Mouse (Mus musculus) brown adipose tissue, adult 24 weeks (tissue): ENCODE results near the gene Cenpi. TPM values are rescaled to one million over a fixed set of nuclear protein-coding genes. Genes with fewer than 3 reads are reported as not detected.
"Not testable (repeated sequence)": the region's sequence is repeated elsewhere in the genome, so short reads cannot be mapped to it uniquely, and the experiment has no call there.

ENCODE experiments used
- H3K27ac ChIP-seq: fragments of 200-500 bp; replicated peaks from 2 replicates; pipeline ENCODE4 v1.5.1; 2012; ENCODE audit warnings: low read depth, mild to moderate bottlenecking, low read length
- H3K4me1 ChIP-seq: fragments of 200-500 bp; 2 replicates; pipeline ENCODE4 v1.6.1; 2012; ENCODE audit warnings: low read length, mixed read lengths; ENCODE audit not compliant: control insufficient read depth, insufficient read depth, insufficient read length
- H3K4me3 ChIP-seq: fragments of 200-500 bp; 2 replicates; pipeline ENCODE4 v1.5.1; 2012; ENCODE audit warnings: low read depth, mild to moderate bottlenecking, low read length, moderate library complexity; ENCODE audit not compliant: insufficient read depth
- polyA plus RNA-seq: library from polyadenylated mRNA; stranded (reverse); fragments of >200 nt; gene quantifications from 2 replicates; pipeline ENCODE4 v1.2.4, GENCODE M21; 2012; ENCODE audit not compliant: missing spikeins, insufficient read depth, insufficient read length

The Cenpi gene
- polyA plus RNA-seq, 1 experiment, result not detected

DNA sequence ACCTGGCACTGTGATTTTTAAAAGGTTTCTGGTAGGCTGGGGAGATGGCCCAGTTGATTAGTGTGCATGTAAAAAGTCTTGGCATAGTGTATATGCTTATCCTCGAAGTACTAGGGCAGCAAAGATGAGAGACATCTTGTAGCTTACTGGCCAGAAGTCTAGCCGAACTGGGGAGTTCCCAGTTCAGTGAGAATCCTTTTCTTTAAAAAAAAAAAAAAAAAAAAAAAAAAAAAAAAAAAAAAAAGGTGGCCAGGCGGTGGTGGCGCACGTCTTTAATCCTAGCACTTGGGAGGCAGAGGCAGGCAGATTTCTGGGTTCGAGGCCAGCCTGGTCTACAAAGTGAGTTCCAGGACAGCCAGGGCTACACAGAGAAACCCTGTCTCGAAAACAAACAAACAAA lies 3.3 kb downstream of the Cenpi start:
- H3K4me1 ChIP-seq, H3K4me3 ChIP-seq, H3K27ac ChIP-seq: not testable (repeated sequence)

- Histone ChIP-seq H3K4me1 (no peaks in the 10 kb centered on the region), H3K4me3 (no peak overlapping the region), H3K27ac (no peak overlapping the region)
These were observed 11.5 kb downstream of the Cenpi start for GRCm38 (mm10) chrX:134319153-134319932.

DNA sequence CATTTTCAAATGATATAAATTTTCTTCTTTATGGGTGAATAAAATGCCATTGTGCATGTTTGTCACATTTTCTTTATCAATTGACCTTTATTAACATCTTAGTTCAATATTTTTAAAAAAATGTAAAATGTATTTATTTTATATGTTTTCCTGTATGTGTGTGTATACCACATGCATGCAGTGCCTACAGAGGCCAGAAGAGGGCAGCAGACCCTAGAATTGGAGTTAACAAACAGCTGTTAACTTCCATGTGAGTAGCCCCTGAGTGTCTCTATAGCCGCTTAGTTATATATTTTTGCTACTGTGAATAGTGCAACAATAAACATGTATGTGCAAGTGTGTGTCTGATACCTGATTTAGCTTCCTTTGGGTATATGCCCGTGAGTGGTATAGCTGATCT lies 25.4 kb downstream of the Cenpi start:
- Histone ChIP-seq H3K4me3 (no peak overlapping the region), H3K27ac (no peak overlapping the region)

DNA sequence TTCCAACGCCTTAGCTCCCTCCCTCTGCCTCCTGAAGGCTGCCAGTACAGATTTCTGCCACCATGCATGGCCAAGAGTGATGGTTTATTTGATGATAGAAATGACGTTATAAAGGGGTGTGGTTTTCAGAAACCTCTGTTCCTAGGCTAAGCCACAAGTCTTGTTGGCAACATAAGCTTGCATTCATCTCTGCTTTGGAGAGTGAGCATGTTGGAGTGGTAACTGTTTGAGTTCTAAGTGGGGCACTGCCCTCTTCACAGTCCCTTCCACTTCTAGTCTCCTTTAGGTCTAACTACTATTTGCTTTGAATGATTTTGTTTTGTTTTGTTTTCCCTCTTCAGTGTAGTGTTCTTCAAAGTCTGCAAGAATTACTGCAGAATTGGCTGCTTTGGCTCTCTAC lies 34.9 kb downstream of the Cenpi start:
- Histone ChIP-seq H3K27ac (no peak overlapping the region), H3K4me3 (no peak overlapping the region), H3K4me1 (no peaks in the 10 kb centered on the region)

More for the DNA sequence above, 25.4 kb downstream of the Cenpi start:
- H3K4me1 ChIP-seq, result no peaks in the 10 kb centered on the region

GRCm38 (mm10) chrX:134350205-134350604 lies 42.3 kb downstream of the Cenpi start:
- H3K27ac ChIP-seq, result no peak overlapping the region
- no peak overlapping the region for H3K4me3 ChIP-seq
- no peaks in the 10 kb centered on the region for H3K4me1 ChIP-seq

GRCm38 (mm10) chrX:134353848-134354247 lies 46.0 kb downstream of the Cenpi start:
- H3K27ac ChIP-seq, result no peak overlapping the region
- H3K4me3 ChIP-seq, result no peak overlapping the region
- H3K4me1 ChIP-seq, result no peaks in the 10 kb centered on the region

DNA sequence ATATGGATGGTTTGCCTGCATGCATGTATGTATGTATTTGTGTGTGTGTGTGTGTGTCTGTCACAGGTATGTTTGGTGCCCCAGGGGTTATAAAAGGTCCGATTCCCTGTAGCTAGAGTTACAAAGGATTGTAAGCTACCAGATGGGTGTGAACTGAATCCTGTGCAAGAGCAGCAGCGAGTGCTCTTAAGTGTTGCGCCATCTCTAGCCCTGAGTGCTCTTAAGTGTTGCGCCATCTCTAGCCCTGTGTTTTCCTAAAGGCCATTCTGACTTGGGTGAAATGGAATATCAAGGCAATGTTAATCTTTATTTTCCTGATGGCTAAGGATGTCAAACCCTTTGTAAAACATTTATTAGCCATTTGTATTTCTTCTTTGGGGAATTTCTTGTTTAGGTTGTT lies 51.5 kb downstream of the Cenpi start:
- no peak overlapping the region for H3K4me3 ChIP-seq
- no peaks in the 10 kb centered on the region for H3K4me1 ChIP-seq
- H3K27ac ChIP-seq, result no peak overlapping the region

GRCm38 (mm10) chrX:134362156-134362555 lies 54.3 kb downstream of the Cenpi start:
- Histone ChIP-seq H3K4me3 (no peak overlapping the region), H3K27ac (no peak overlapping the region)

GRCm38 (mm10) chrX:134365421-134365820 lies 57.5 kb downstream of the Cenpi start:
- H3K27ac ChIP-seq, result no peak overlapping the region
- H3K4me3 ChIP-seq, result no peak overlapping the region
- H3K4me1 ChIP-seq, result no peaks in the 10 kb centered on the region

More at GRCm38 (mm10) chrX:134362156-134362555, 54.3 kb downstream of the Cenpi start:
- H3K4me1 ChIP-seq, result no peaks in the 10 kb centered on the region

- Histone ChIP-seq H3K27ac (no peak overlapping the region), H3K4me1 (no peaks in the 10 kb centered on the region)
These were observed 58.7 kb downstream of the Cenpi start for GRCm38 (mm10) chrX:134366547-134366946.

GRCm38 (mm10) chrX:134371279-134371678 lies 63.4 kb downstream of the Cenpi start:
- Histone ChIP-seq H3K27ac (no peak overlapping the region), H3K4me3 (no peak overlapping the region), H3K4me1 (no peaks in the 10 kb centered on the region)

More at GRCm38 (mm10) chrX:134366547-134366946, 58.7 kb downstream of the Cenpi start:
- H3K4me3 ChIP-seq, result no peak overlapping the region

- Histone ChIP-seq H3K4me3 (no peak overlapping the region), H3K4me1 (no peaks in the 10 kb centered on the region), H3K27ac (no peak overlapping the region)
These were observed 66.3 kb downstream of the Cenpi start for GRCm38 (mm10) chrX:134374190-134374589.

DNA sequence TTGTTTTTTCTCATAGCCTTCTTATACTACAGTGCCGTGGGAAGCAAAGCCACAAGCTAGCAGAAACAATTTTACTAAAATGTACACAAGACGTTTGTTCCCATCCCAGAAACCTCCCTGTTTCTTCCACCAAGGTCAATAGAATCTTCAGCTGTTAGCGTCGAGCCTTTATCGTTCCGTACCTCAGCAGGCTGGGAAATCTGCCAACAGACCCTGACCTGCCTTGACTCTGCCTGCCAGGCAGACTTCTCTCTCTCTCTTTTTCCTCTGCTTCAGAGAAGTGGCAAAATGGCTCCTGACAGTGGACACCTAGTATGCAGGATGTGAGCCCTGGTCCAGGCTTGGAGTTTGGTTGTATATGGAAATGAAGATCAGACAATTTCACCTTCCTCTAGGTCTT lies 77.0 kb downstream of the Cenpi start:
- H3K4me3 ChIP-seq, result no peak overlapping the region

DNA sequence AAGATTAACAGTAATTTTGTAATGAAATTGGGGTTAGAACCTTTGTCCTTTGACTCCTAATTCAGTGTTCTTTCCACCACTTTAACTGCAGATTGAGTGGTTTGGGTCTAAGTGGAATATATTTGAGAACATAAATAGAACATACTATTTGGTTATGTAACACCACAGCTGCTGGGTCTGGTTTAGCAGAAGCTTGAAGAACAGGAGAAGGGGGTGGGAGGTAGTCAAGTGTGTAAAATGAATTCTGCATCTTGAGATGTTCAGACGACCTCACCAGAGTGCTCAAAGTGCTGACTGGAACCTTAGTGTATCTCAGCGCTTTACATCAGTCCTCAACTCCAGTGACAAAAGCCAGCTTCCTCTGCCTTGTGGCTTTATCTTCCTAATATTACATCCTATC lies 91.1 kb downstream of the Cenpi start:
- no peak overlapping the region for H3K27ac ChIP-seq
- H3K4me3 ChIP-seq, result no peak overlapping the region
- H3K4me1 ChIP-seq, result no peaks in the 10 kb centered on the region

More for the DNA sequence above, 77.0 kb downstream of the Cenpi start:
- Histone ChIP-seq H3K27ac (no peak overlapping the region), H3K4me1 (no peaks in the 10 kb centered on the region)

GRCm38 (mm10) chrX:134403863-134404583 lies 96.1 kb downstream of the Cenpi start, which contains the start of gene Drp2:
TSS of gene Drp2 (plus strand) at chrX:134404551.
- no peaks in the 10 kb centered on the region for H3K4me1 ChIP-seq
- no peak within 1 kb of the TSS for H3K27ac ChIP-seq
- H3K4me3 ChIP-seq, result peak within 1 kb of the TSS; percentile 30

DNA sequence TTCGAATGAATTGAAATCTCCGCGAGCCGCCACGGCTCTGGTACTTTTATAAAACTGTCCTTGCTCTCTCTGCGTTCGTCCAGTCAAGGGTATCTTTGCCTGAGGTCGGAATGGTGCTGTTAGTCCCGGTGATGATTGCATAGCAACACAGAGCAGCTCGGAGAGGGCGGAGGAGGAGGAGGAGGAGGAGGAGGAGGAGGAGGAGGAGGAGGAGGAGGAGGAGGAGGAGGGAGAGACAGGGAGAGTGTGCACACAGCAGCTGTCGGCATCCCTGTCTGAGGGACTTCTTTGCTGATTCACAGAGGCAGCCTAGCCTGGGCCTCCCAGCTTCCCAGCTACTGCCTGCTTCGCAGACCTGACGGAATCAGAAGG lies 96.7 kb downstream of the Cenpi start:
- Histone ChIP-seq H3K4me3 (no peak overlapping the region), H3K27ac (no peak overlapping the region), H3K4me1 (no peaks in the 10 kb centered on the region)
